Mouse (Mus musculus) layer of hippocampus, postnatal 36 days (tissue): Measurements from ENCODE around the gene Arfip1. TPM values are rescaled to one million over a fixed set of nuclear protein-coding genes. Genes with fewer than 3 reads are reported as not detected.
A peak's percentile ranks its signal among the peaks of the same experiment; 100 is the strongest.
"Not testable (repeated sequence)": the region's sequence is repeated elsewhere in the genome, so short reads cannot be mapped to it uniquely, and the experiment has no call there.

Experiments used
- DNase-seq, 2 experiments: peaks; one replicate each; pipeline ENCODE4 v3.0.0; 2022
- total RNA-seq, 2 experiments: library from RNA; stranded (reverse); gene quantifications; 2 replicates each; pipeline ENCODE4 v1.2.3; 2021

Gene Arfip1
- total RNA-seq, 2 experiments from 2014 or later: 21.0 to 21.1 TPM

DNA sequence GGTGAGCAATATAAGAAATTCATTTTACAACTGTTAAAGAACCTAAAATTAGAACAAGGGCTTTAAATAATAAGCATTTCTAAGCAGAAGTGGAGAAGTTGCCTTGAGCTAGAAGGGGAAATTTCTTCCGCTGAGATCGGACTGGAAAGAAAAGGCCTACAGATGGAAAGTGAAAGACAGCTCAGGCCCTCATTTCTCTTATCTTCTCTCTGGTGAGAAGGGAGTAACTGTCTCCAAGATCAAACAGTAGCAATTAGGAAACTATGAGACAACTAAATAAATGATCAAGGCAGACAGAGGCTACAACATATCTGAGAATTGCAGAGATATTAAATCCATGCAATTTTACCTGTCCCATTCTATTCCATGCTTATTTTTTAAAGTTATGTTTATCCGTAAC is 11.9 kb downstream of the Arfip1 start:
- DNase-seq: no peak

DNA sequence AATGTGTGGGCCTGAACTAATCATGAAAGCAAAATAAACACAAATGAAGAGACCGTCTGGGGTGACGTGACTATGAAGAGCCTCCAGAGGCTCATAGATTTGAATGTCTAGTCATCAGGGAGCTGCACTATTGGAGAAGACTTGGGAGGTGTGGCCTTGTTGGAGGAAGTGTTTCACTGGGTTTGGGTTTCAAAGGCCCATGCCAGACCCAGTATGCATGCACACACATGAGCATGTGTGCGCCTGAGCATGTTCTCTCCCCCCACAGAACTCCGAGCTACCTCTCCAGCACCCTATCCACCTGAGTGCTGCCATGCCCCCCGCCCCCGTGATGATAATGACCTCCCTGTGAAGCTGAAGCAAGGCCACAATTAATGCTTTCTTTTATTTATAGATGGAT is 12.8 kb downstream of the Arfip1 start:
- no peak for DNase-seq

DNA sequence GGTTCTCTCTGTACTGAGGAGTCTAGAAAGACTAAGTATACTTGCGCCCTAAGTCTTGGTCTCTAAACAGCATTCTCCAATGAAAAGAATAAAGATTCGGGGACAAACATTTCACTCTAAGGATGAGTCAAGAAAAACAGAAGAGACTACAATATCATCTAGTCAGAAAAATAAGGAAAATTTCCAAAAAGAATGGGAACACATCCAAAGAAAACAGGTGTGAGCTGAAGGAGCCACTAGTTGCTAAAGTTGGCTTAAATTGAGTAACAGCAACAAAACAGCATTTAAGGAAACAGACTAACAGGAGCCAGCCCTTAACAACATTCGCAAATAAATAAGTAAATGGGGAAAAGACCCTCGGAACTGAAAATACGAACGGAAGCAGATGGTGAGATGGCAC is 13.9 kb downstream of the Arfip1 start:
- no peak for DNase-seq

DNA sequence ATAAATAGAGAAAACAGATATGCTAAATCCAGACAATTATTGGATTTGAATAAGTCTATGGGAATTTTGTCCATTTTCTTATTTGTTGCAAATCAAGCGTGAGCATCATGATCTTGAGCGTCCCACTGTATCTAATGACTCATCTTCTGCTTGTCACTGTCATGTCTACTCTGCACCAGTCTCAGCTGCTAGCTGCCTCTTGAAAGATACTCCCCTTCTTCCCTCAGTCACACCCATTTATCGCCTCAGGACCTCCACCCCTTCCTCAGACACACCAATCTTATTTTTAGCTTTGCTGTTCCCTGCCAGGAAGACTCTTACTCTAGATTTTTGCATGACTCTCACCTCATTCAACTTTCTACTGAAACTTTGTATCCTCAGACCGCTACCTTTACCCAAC is 19.0 kb downstream of the Arfip1 start:
- no peak for DNase-seq

DNA sequence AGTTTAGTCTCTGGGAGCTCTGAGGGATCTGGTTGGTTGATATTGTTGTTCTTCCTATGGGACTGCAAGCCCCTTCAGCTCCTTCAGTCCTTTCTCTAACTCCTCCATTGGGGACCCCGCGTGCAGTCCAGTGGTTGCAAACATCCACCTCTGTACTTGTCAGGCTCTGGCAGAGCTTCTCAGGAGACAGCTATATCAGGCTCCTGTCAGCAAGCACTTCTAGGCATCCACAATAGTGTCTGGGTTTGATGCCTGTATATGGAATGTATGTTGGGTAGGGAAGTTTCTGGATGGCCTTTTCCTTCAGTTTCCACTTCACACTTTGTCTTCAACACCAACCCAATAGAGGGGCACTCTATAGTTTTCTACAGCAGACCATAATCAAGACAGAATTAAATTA is 19.5 kb downstream of the Arfip1 start:
- not testable (repeated sequence) for DNase-seq

DNA sequence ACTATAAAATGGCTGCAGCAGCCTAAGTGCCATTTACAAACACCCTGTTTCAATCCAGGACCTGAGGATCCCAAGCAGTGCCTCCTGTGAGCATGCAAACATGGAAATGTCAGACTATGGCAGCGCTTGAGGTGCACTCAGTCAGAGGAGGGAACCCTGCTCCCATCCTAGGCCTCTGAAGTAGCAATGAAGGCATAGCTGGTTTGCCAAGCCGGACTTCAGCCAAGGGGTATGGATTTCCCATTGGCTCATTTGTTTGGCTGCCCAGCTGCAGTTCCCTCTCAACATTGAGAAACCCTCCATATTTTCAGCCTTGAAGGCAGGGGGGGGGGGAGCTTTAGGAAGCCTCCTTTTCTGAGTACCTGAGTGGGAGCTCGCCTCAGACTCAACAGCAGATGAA is 24.1 kb downstream of the Arfip1 start:
- no peak for DNase-seq

DNA sequence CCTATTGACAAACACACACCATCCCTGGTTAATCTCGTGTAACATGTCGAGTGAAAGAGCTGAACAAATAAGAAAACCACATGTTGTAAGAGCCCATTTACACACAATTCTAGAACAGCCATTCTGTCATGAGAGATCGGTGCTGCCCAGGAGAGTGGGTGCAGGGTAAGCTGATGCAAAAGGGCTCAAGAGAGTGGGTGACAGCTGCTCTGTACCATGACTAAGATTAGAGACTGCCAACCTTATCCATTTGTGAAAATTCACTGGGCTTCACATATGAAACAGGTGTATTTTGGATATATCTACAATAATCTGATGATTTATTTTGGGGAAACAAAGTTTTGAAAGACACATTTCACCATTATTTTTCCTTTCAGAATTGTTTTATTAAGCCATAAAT is 26.6 kb downstream of the Arfip1 start:
- DNase-seq: no peak

DNA sequence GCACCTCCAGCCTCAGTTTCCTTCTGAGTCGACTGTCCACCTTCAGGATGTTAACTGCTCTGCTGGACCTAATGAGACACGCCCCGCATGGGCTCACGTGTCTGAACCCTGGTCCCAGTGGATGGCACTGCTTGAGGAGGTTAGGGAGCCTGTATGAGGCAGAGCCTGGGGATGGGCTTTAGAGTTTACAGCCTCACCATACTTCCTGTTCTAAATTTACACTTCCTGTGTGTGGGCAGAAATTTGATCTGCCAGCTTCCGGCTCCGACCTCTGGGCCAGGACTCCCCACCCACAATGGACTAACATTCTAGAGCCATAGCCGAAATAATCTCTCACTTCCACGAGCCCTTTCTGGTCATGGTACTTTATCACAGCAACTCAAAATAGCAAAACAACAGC is 35.2 kb downstream of the Arfip1 start:
- no peak for DNase-seq

DNA sequence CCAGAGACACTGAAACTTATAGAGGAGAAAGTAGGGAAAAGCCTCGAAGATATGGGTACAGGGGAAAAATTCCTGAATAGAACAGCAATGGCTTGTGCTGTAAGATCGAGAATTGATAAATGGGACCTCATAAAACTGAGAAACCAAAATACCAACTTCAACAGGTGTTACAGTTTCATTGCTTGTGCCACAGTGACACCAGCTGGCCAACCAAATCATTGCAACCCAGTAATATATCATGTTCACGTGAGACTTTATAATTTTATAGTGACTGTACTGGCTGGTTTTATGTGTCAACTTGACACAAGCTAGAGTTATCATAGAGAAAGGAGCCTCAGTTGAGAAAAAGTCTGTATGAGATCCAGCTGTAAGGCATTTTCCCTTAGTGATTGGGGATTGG is 40.0 kb downstream of the Arfip1 start:
- DNase-seq: peak; percentile 14 to 42

DNA sequence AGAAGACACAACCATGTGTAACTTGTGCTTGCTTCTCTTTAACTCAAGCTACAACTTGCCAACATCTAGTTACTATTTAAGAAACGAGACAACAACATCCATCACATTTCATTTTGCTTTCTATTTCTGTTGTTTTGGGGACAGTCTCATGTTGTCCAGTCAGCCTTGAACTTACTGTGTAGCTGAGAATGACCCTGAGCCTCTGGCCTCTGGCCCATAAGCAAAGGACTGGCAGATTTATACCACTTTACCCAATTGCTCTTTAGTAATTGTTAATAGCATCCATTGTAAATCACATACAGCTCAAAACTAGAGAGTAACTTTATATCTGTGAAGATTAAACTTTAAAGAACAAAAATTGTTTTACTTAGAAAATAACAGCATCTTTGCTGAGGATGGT is 40.5 kb downstream of the Arfip1 start:
- no peak for DNase-seq

DNA sequence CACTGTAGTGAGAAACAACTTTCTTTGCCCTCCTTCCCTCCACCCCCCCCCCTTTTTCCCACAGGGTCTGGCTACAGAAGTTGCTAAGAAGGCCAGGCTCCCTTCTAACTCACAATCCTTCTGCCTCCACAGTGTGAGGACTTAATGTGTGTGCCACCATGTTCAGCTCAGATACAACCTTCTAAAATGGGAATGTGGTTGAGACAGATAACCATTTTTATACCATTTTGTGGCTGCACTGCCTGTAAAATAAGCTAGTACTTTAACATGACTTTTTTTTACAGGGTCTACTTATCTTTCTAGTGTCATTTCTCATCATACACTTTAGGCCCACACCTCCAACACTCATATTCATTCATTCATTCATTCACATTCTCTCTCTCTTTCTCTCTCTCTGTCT is 41.8 kb downstream of the Arfip1 start:
- DNase-seq: no peak

DNA sequence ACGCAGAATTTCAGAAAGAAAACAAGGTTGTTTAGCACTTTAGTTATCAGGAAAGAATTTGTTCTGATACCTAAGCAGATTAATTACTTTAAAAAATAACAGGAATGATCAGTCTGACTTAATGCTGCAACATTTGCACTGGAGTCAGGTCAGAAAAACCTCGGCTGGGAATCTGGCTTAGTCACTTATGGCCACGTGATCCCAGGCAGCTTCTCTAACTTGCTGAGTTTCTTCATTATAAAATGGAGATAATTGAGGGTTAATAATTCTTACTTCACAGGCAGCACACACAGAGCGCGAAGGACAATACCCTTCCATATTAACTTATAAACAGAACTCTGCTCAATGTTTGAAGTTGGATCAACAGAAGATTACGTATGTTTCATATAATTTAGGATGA is 45.4 kb downstream of the Arfip1 start:
- DNase-seq: no peak

DNA sequence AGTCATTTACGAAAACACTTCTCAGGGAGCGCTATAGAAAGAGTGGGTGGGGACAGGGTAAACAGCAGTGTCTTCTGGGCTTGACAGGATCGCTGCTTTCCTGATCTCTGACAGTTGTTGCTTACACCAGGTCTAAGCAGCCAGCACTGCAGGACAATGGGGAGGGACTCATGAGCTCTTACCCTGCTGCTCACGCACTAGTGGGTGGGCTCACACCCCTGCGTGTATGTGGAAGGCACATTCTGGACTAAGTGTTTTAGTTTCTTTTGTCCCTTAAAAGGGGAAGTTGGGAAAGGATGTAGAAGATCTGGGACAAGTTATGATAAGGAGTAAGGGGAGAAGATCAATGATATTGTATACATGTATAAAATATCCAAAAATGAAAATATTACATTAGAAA is 49.2 kb downstream of the Arfip1 start:
- no peak for DNase-seq

DNA sequence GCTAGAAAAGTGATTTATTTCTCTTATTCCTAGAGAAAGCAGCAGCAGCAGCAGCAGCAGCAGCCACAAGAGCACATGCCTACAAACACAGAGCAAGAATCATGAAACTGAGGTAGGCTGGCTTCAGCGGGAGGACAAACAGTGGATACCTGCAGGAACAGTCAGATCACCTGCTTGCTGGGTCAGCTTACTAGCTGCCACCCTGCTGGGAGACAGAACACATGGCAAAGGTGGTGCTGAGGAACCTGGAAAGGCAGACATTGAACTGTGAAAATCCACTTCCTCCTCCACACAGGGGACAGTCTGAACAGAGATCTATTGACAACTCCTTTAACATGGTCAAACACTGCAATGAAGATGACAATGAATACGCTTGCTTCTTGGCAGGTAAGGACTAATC is 53.4 kb downstream of the Arfip1 start:
- no peak for DNase-seq

DNA sequence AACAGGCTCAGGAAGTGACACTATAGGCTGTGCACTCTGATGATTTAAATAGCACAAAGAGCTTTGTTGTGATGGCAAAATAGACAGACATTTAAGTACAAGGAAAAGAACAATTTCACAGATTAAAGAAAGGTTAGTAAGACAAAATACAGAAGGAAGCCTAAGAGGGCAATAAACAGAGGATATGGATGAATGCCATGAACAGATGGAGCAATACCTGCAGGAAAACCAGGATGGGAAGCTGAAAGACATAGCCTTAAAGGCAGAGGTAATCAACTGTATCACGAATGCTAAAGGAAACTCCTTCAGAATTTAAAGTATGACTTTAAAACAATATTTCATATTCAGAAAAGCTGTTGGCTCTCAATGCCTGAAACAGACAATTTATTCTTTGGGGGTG is 57.5 kb downstream of the Arfip1 start:
- no peak for DNase-seq

DNA sequence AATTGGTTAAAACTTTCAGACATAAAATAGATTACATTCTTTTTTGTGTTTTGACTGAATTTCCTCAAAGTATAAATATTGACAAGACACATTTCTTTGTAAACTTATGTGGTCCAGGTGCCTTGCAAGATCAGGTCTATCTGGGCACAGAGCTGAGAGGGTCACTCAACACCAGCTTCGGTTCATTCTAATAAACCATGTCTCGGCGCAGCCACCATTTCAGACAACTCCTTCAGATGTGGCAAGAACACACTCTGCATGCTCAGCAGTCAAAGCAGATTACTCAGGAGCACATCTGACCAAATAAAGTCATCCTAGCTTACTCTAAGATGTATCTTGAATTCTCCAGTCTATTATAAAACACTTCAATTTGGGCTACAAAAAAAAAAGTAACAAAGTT is 66.3 kb downstream of the Arfip1 start:
- DNase-seq: no peak

DNA sequence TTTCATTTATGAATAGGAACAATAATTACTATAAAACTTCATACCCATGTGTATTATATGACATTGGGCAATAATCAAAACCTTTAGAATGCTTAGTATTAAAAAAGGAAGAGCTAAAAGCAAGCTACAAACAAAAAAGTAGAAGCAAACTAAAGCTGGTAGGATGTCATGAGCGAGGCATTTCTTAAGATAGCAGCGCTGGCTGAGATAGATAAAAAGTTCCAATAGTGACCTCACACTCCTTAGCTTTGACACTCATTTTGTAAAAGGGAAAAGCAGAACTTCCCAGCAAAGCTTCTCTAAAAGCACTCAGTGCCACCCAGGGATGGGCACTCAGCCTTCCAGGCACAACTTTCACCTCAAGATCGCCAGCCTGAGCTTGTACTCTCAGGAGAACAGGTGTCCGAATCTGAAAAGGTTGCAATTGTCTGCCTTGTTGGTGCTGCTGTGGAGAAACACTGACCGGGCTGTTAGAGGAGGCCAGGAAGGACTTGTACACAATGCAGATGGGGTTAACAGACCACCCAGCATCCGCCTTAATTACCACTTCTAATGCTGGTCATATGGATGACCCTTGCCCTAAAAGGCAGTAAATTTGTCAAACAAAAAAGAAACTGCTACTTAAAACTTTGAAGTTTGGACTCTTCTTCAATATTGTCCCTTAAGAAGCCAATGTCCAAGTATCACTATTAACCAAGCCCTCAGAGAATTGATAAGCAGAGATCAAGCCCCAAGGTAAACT is 69.5 kb downstream of the Arfip1 start:
- DNase-seq: no peak

DNA sequence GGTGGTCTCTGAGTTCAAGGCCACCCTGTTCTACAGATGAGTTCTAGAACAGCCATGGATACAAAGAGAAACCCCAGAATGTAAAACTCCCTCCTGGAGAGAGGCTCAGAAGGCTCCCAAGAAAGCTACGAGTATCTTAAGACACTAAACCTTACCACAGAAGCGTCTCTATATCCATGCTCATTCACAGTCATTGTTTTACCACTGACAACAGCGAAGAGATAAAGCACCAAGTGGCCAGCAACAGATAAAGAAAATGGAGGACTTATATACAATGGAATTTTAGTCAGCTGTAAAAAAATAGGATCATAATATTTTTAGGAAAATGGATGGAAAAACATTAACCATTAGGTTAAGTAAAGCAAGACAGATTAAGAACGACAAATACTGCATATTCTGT is 77.2 kb downstream of the Arfip1 start:
- DNase-seq: no peak

DNA sequence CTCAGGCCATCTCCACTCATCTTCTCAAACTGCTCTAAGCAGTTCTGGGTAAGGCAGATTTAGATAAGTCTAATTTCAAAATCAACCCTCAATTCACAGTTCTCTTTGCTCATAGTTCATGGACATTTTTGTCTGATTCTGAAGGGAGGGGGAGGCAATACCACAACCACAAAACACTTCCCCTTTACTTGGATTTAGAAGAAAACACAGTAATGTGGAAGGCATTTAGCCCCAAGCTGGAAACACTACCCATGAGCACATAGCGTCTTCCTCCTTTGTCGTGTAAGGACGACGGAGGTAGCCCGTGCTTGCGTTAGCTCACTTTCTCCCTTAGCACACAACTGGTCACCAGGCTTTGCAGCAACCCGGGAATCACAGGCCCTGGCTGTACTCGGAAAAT is 78.1 kb downstream of the Arfip1 start:
- DNase-seq: no peak

DNA sequence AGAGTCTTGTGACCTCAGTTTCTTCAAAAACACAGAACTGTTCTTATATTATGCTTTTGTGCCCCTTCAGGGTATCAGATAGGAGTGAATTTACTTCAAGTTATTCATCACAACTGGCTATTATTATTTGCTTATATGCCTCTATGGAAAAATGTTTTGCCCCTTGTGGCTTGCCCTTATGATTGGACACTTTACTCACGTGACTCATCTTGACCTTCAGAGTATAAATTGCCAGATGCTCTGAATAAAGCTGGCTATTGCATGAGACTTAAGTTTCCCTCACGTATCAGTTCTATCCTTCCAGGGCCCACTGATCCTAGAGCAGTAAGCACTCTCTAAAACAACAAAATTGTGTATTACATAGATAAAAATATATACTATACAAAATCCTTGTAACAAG is 80.3 kb downstream of the Arfip1 start:
- no peak for DNase-seq

DNA sequence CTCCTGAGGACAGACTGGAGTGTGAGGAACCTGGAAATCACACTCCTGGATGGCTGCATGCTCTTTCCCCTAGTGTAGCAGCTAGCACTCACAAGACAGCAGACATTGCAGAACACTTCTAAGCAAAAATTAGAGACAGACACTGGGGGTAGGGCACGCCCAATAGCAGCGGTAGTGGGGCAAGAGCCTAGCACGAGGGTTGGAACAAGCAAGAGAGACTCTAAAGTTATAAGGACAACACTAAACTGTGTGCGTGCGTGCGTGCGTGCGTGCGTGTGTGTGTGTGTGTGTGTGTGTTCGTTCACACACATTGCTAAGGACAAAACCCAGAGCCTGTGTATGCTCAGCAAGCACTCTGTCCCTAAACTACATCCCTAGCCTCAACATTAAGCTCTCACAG is 81.9 kb downstream of the Arfip1 start:
- DNase-seq: no peak

DNA sequence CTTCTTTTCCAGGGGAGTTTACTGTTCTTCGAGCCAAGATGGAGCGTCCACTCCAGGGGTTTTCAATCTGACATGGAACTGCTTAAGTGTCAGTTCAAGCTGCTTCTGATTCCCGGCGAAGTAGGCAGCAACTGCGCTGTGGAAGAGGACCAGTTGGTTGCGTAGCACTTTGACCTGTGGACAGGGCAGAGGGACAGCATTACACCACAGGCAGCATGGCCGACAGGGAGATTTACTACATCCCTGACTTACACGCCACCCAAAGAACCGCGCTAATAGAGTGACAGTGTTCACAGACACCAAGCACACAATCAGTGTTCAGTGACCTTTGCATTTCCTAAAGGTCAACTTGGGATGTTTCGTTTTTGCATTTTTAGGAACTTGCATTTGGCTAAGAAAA is 84.7 kb downstream of the Arfip1 start:
- DNase-seq: no peak

DNA sequence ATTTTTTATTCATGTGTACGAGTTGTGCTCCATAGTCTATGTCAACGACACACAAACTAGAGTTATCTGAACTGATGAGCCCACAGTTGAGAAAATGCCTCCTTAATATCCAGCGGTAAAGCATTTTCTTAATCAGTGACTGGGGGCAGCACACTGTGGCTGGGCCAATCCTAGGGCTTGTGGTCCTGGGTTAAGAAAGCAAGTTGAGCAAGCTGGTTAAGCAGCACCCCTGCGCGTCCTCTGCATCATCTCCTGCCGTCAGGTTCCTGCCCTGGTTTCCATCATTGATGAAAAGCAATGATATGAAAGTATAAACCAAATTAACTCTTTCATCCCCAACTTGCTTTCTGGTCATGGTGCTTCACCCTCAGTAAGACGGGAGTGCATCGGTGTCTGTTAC is 89.8 kb downstream of the Arfip1 start:
- no peak for DNase-seq

DNA sequence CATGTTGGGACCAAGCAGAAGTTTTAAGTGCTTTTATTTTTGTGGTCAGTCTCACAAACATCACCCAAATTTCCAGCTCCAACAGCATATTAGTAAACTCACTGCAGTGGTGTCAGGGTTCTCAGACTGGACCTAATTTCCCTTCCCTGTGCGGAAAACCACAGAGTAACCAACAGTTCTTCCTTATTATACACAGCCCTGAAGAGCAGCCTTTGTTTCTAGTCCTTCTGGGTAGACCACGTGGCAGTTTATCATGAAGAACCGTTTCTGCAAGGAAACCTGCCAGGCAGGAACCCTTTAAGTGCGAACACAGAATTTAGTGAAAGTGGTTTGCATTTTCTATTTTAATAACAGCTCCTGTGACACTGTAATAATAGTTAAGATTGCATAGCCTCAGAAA is 90.3 kb downstream of the Arfip1 start:
- DNase-seq: no peak

DNA sequence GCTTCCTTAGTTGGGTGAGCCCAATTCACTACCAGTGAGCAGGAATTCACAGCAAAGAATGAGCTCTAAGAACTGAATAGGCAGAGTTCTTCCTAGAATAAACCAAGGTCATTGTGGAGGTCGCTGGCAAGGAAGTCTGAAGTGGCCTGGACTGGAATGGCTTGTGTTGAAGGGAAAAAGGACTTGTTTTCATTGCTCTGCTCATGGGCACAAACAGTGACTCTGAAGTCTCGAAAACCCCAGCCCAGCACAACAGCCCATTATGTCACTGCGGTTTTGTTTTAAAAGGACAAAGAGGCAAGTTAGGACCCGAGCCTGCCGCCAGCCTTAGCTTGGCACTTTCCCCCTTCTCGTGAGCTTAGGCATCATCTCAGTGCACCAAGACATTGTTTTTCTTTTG is 93.7 kb downstream of the Arfip1 start:
- DNase-seq: peak in 1 of 2 experiments; percentile 23
